Mouse (Mus musculus) myocyte (in vitro differentiated cells): ENCODE results near the gene Tnfrsf14. TPM values are rescaled to one million over a fixed set of nuclear protein-coding genes. Genes with fewer than 3 reads are reported as not detected.

Source experiments
- H3K27me3 ChIP-seq: one replicate; pipeline ENCODE4 v1.6.1; 2011; ENCODE audit not compliant: control insufficient read depth, insufficient read depth, insufficient read length
- H3K36me3 ChIP-seq: one replicate; pipeline ENCODE4 v1.6.1; 2011; ENCODE audit not compliant: control insufficient read depth, insufficient read depth
- H3K4me2 ChIP-seq: one replicate; pipeline ENCODE4 v1.6.1; 2011; ENCODE audit warnings: low read depth, control low read depth
- H3K4me3 ChIP-seq: one replicate; pipeline ENCODE4 v1.5.1; 2011; ENCODE audit warnings: mild to moderate bottlenecking, control low read depth, moderate library complexity
- H3K79me2 ChIP-seq: one replicate; pipeline ENCODE4 v1.6.1; 2011; ENCODE audit not compliant: control insufficient read depth, insufficient read depth
- H3ac ChIP-seq: one replicate; pipeline ENCODE4 v1.6.1; 2011; ENCODE audit not compliant: control insufficient read depth, insufficient read length
- CEBPB ChIP-seq: IDR thresholded peaks from 2 replicates; pipeline ENCODE4 v1.6.1; 2011; ENCODE audit warnings: mild to moderate bottlenecking, moderate library complexity; ENCODE audit not compliant: poor library complexity, insufficient read depth, severe bottlenecking
- E2F4 ChIP-seq: IDR thresholded peaks from one replicate; pipeline ENCODE4 v1.6.1; 2011; ENCODE audit warnings: mild to moderate bottlenecking, control low read depth, moderate library complexity; ENCODE audit not compliant: insufficient read depth
- MAX ChIP-seq: IDR thresholded peaks from one replicate; pipeline ENCODE4 v1.6.1; 2011; ENCODE audit warnings: low read depth, mild to moderate bottlenecking, control low read depth
- MYOD1 ChIP-seq, 3 experiments: IDR thresholded peaks; one replicate each; pipeline ENCODE4 v1.6.1; 2011; ENCODE audit warnings: control low read depth in 2 of 3, low read depth in 2 of 3, mild to moderate bottlenecking in 2 of 3, moderate library complexity in 1 of 3; ENCODE audit not compliant: insufficient read length in 2 of 3, control insufficient read depth in 1 of 3
- MYOG ChIP-seq, 3 experiments: IDR thresholded peaks; one replicate each; pipeline ENCODE4 v1.6.1; 2011; ENCODE audit warnings: control low read depth in 2 of 3, low read depth in 2 of 3, mild to moderate bottlenecking in 2 of 3; ENCODE audit not compliant: insufficient read length in 2 of 3, control insufficient read depth in 1 of 3, insufficient read depth in 1 of 3
- POLR2A ChIP-seq: IDR thresholded peaks from one replicate; pipeline ENCODE4 v1.6.1; 2011; ENCODE audit warnings: low read depth, mild to moderate bottlenecking, control low read depth, moderate library complexity; ENCODE audit not compliant: insufficient read length
- POLR2AphosphoS2 ChIP-seq: IDR thresholded peaks from one replicate; pipeline ENCODE4 v1.6.1; 2011; ENCODE audit warnings: low read depth, control low read depth; ENCODE audit not compliant: insufficient read length
- REST ChIP-seq: IDR thresholded peaks from one replicate; pipeline ENCODE4 v1.6.1; 2011; ENCODE audit warnings: mild to moderate bottlenecking, control low read depth, moderate library complexity; ENCODE audit not compliant: insufficient read depth, insufficient read length
- SRF ChIP-seq: IDR thresholded peaks from one replicate; pipeline ENCODE4 v1.6.1; 2011; ENCODE audit warnings: low read depth; ENCODE audit not compliant: control insufficient read depth, insufficient read length
- TCF12 ChIP-seq: IDR thresholded peaks from one replicate; pipeline ENCODE4 v1.6.1; 2011; ENCODE audit warnings: mild to moderate bottlenecking, control low read depth; ENCODE audit not compliant: poor library complexity, insufficient read depth, severe bottlenecking
- TCF3 ChIP-seq: IDR thresholded peaks from one replicate; pipeline ENCODE4 v1.6.1; 2011; ENCODE audit warnings: low read depth, control low read depth; ENCODE audit not compliant: insufficient read length
- USF1 ChIP-seq: IDR thresholded peaks from one replicate; pipeline ENCODE4 v1.6.1; 2011; ENCODE audit warnings: low read depth, mild to moderate bottlenecking, control low read depth, moderate library complexity
- polyA plus RNA-seq: library from polyadenylated mRNA; unstranded; fragments of >200 nt; fragmentation: generic; extraction: Trizol; gene quantifications from one replicate; pipeline ENCODE4 v1.2.1, GENCODE M21; 2012; ENCODE audit warnings: missing spikeins

The Tnfrsf14 gene
- polyA plus RNA-seq, 1 experiment = 0.43 TPM

GRCm38 (mm10) chr4:154908490-154908889 is 19.9 kb downstream of the Tnfrsf14 start:
- Histone ChIP-seq H3K4me2 (no peak overlapping the region), H3K79me2 (no peaks in the 10 kb centered on the region), H3K36me3 (no peaks in the 10 kb centered on the region), H3K27me3 (peaks cover 28% of the 10 kb centered on the region), H3K4me3 (no peak overlapping the region), H3ac (no peak overlapping the region)
- TF ChIP-seq USF1 (no peak), SRF (no peak), REST (no peak), E2F4 (no peak), POLR2AphosphoS2 (no peak), MAX (no peak), POLR2A (no peak), MYOG (IDR thresholded peaks at IDR 0.05; ENCODE audit: control insufficient read depth in 1 of 3, insufficient read depth in 1 of 3, insufficient read length in 2 of 3, low read depth in 2 of 3) (no peak), MYOD1 (IDR thresholded peaks at IDR 0.05; ENCODE audit: control insufficient read depth in 1 of 3, insufficient read length in 2 of 3, low read depth in 2 of 3) (no peak), TCF3 (no peak)

GRCm38 (mm10) chr4:154907833-154908232 is 20.5 kb downstream of the Tnfrsf14 start:
- TF ChIP-seq E2F4 (no peak), REST (no peak), TCF12 (no peak), POLR2AphosphoS2 (no peak)
- no peaks in the 10 kb centered on the region for H3K36me3 ChIP-seq
- no peak overlapping the region for H3ac ChIP-seq
- peaks cover 27% of the 10 kb centered on the region for H3K27me3 ChIP-seq
- H3K79me2 ChIP-seq = no peaks in the 10 kb centered on the region
- no peak overlapping the region for H3K4me3 ChIP-seq
- no peak overlapping the region for H3K4me2 ChIP-seq

- Histone ChIP-seq H3K4me3 (no peak overlapping the region), H3K79me2 (no peaks in the 10 kb centered on the region), H3K4me2 (no peak overlapping the region), H3K36me3 (no peaks in the 10 kb centered on the region), H3ac (no peak overlapping the region), H3K27me3 (peaks cover 35% of the 10 kb centered on the region)
- TF ChIP-seq USF1 (no peak), E2F4 (no peak), CEBPB (no peak), TCF3 (no peak), MYOG (IDR thresholded peaks at IDR 0.05; ENCODE audit: control insufficient read depth in 1 of 3, insufficient read depth in 1 of 3, insufficient read length in 2 of 3, low read depth in 2 of 3) (no peak), MAX (no peak), SRF (no peak), POLR2AphosphoS2 (no peak), POLR2A (no peak), MYOD1 (IDR thresholded peaks at IDR 0.05; ENCODE audit: control insufficient read depth in 1 of 3, insufficient read length in 2 of 3, low read depth in 2 of 3) (no peak), REST (no peak), TCF12 (no peak)
These were observed 23.9 kb downstream of the Tnfrsf14 start for GRCm38 (mm10) chr4:154904185-154905071.

GRCm38 (mm10) chr4:154902371-154902770 is 26.0 kb downstream of the Tnfrsf14 start:
- Histone ChIP-seq H3ac (no peak overlapping the region), H3K27me3 (peaks cover 49% of the 10 kb centered on the region), H3K4me3 (no peak overlapping the region), H3K79me2 (no peaks in the 10 kb centered on the region), H3K36me3 (no peaks in the 10 kb centered on the region), H3K4me2 (no peak overlapping the region)
- TF ChIP-seq E2F4 = no peak
- no peak for TF ChIP-seq USF1
- no peak for TF ChIP-seq TCF12
- TF ChIP-seq REST = no peak
- no peak for TF ChIP-seq CEBPB
- no peak for TF ChIP-seq POLR2AphosphoS2
- TF ChIP-seq POLR2A = no peak
- no peak for TF ChIP-seq MYOD1 (IDR thresholded peaks at IDR 0.05; ENCODE audit: control insufficient read depth in 1 of 3, insufficient read length in 2 of 3, low read depth in 2 of 3)
- TF ChIP-seq TCF3 = no peak
- no peak for TF ChIP-seq SRF
